28 mouse cellular contexts compared by ENCODE assay signal in genomic region chr7:46152819-46153351, GRCm38 (mm10). TPM values are rescaled to one million over a fixed set of nuclear protein-coding genes. Genes with fewer than 3 reads are reported as not detected.
DNase-seq lines count a peak whose midpoint lies in the region; ATAC-seq and TF ChIP-seq lines count a peak whose summit lies in the region.
"Had no signal": no experiment of that assay in that cellular context is flagged by ENCODE, and none has a peak within 500 bp of the region (broad histone marks: within the 10 kb centered on the region; RNA-seq: fewer than 3 reads in every experiment).

No protein-coding gene starts in this region.

- WGBS in forebrain, embryonic 13.5 days, result 42% methylated on average over 9 of the region's 9 CpGs
- 28% methylated on average over 9 of the region's 9 CpGs for WGBS in forebrain, postnatal 0 days

- TF ChIP-seq CTCF in forebrain, postnatal 0 days (IDR thresholded peaks at IDR 0.05; ENCODE audit: low read depth), result no peak
- no peak for TF ChIP-seq CTCF in left cerebral cortex, adult 2 months (IDR thresholded peaks at IDR 0.05)

- no peaks in the 10 kb centered on the region; the same call in 1 of the 2 replicates for H3K27me3 ChIP-seq in forebrain, embryonic 13.5 days
- no peaks in the 10 kb centered on the region for H3K27me3 ChIP-seq in forebrain, postnatal 0 days (ENCODE audit: insufficient read depth, low read length)
- H3K27me3 ChIP-seq: embryonic facial prominence, embryonic 15.5 days; hindbrain, embryonic 12.5 days had no signal

- no peak for ATAC-seq in forebrain, embryonic 13.5 days
- no peak for ATAC-seq in forebrain, postnatal 0 days
- ATAC-seq: CD4-positive, CD25-positive, alpha-beta regulatory T cell, adult 4 months; hindbrain, embryonic 16.5 days; inflammation-experienced regulatory T-cells, adult 6 months; intestine, postnatal 0 days had no signal

- intact Hi-C loops in heart, postnatal 25 days (cut with DNase I), result no loop called here
- intact Hi-C loops in left cerebral cortex, adult 2 months (cut with DNase I), result no loop called here

- no peak overlapping the region for H3K9ac ChIP-seq in forebrain, embryonic 13.5 days
- H3K9ac ChIP-seq in forebrain, postnatal 0 days, result no peak overlapping the region
- H3K9ac ChIP-seq: embryonic facial prominence, embryonic 15.5 days; heart, embryonic 12.5 days; hindbrain, embryonic 12.5 days had no signal

- no peaks in the 10 kb centered on the region for H3K9me3 ChIP-seq in forebrain, embryonic 13.5 days (replicated peaks)
- H3K9me3 ChIP-seq in forebrain, postnatal 0 days (ENCODE audit: low read length), result no peaks in the 10 kb centered on the region
- H3K9me3 ChIP-seq: embryonic facial prominence, embryonic 15.5 days; forebrain, embryonic 10.5 days; G1E; heart, embryonic 12.5 days; hindbrain, embryonic 12.5 days had no signal

- peaks cover 20% of the 10 kb centered on the region for H3K4me1 ChIP-seq in forebrain, embryonic 13.5 days
- H3K4me1 ChIP-seq in forebrain, postnatal 0 days (ENCODE audit: insufficient read depth), result no peaks in the 10 kb centered on the region
- H3K4me1 ChIP-seq: embryonic facial prominence, embryonic 15.5 days; heart, embryonic 12.5 days had no signal

- DNase-seq in adrenal gland, adult 2 months, result peak; percentile 31
- no peak for DNase-seq in adrenal gland, postnatal 25 days
- DNase-seq in forebrain, postnatal 0 days, result no peak
- DNase-seq in heart, adult 11 months, result peak; percentile 90
- DNase-seq in heart, postnatal 25 days (ENCODE audit: low spot score), result no peak
- no peak for DNase-seq in left cerebral cortex, adult 2 months (ENCODE audit: extremely low spot score in 1 of 2, low spot score in 2 of 2)
- no peak for DNase-seq in left cerebral cortex, adult 9 months (ENCODE audit: low spot score in 2 of 2)
- DNase-seq: B cell, adult 2 months; cerebellum, adult 18-20 months; cerebellum, adult 9-11 months; embryo, embryonic 11 days; gastrocnemius, adult 2 months; gastrocnemius, postnatal 25 days; heart, postnatal 4 days; kidney, adult 8-10 months had no signal

- no peaks in the 10 kb centered on the region for H3K36me3 ChIP-seq in forebrain, embryonic 13.5 days (ENCODE audit: poor library complexity, severe bottlenecking)
- no peaks in the 10 kb centered on the region for H3K36me3 ChIP-seq in forebrain, postnatal 0 days (ENCODE audit: insufficient read depth)
- H3K36me3 ChIP-seq: embryonic facial prominence, embryonic 15.5 days; forebrain, embryonic 10.5 days; G1E; heart, embryonic 12.5 days; hindbrain, embryonic 12.5 days had no signal

- H3K4me3 ChIP-seq in forebrain, embryonic 13.5 days, result no peak overlapping the region
- H3K4me3 ChIP-seq in forebrain, postnatal 0 days (ENCODE audit: low read depth, low read length), result no peak overlapping the region
- H3K4me3 ChIP-seq in left cerebral cortex, adult 2 months, result no peak overlapping the region
- H3K4me3 ChIP-seq: embryonic facial prominence, embryonic 15.5 days; erythroblast, embryonic 14.5 days; forebrain, embryonic 10.5 days; gastrocnemius, adult 2 months; heart, embryonic 12.5 days; hindbrain, embryonic 12.5 days had no signal

- no peak overlapping the region for H3K4me2 ChIP-seq in forebrain, embryonic 13.5 days
- no peak overlapping the region for H3K4me2 ChIP-seq in forebrain, postnatal 0 days (ENCODE audit: low read depth)
- H3K4me2 ChIP-seq: embryonic facial prominence, embryonic 15.5 days; heart, embryonic 12.5 days; hindbrain, embryonic 12.5 days had no signal

- H3K27ac ChIP-seq in forebrain, embryonic 13.5 days, result peak overlapping the region; percentile 52; the same call in 1 of the 2 replicates
- H3K27ac ChIP-seq in forebrain, postnatal 0 days (ENCODE audit: low read depth, low read length), result no peak overlapping the region
- H3K27ac ChIP-seq in left cerebral cortex, adult 2 months, result peak overlapping the region; percentile 45; the same call in 1 of the 2 replicates
- H3K27ac ChIP-seq: embryonic facial prominence, embryonic 15.5 days; forebrain, embryonic 10.5 days; gastrocnemius, adult 2 months; hindbrain, embryonic 12.5 days had no signal

RNA-seq across cellular contexts. Expression of gene Abcc8, which starts 26.9 kb away (rescaled TPM):
- total RNA-seq in adrenal gland, adult 2 months (2021), result 1 to 10 TPM; 1.7 to 3.3 TPM
- polyA plus RNA-seq in adrenal gland, adult 2 months (2012; rRNA removed), result 1.3 and 1.7 TPM in 2 replicates
- total RNA-seq in adrenal gland, postnatal 25 days (2021), result 1.0 and 1.8 TPM in 2 replicates
- polyA plus RNA-seq in forebrain, embryonic 13.5 days (2015; fragmentation: Nextera tagmentation; extraction: Ambion mirVana), result 6.9 and 10.2 TPM in 2 replicates
- 11.5 and 18.9 TPM in 2 replicates for total RNA-seq in forebrain, postnatal 0 days (2014; rRNA removed)
- polyA plus RNA-seq in forebrain, postnatal 0 days (2015; fragmentation: Nextera tagmentation; extraction: Ambion mirVana), result 6.7 and 7.0 TPM in 2 replicates
- total RNA-seq in heart, postnatal 25 days (2021), result 10 to 100 TPM; 52.4 to 54.4 TPM
- 10 to 100 TPM; 38.6 to 43.8 TPM for total RNA-seq in left cerebral cortex, adult 2 months (2021)
- total RNA-seq: common myeloid progenitor, adult 5-6 weeks; granulocyte monocyte progenitor cell, adult 5-6 weeks had no signal
- polyA plus RNA-seq: CD4-positive, CD25-positive, alpha-beta regulatory T cell, adult 4 months; erythroblast, embryonic 14.5 days; G1E; inflammation-experienced regulatory T-cells, adult 6 months had no signal

RNA-seq across cellular contexts. Expression of gene Kcnj11, which starts 52.3 kb away (rescaled TPM):
- 1 to 10 TPM; 2.9 to 3.2 TPM for total RNA-seq in adrenal gland, adult 2 months (2021)
- polyA plus RNA-seq in adrenal gland, adult 2 months (2012; rRNA removed), result 1.0 and 3.4 TPM in 2 replicates
- total RNA-seq in adrenal gland, postnatal 25 days (2021), result 1.4 and 1.5 TPM in 2 replicates
- polyA plus RNA-seq in forebrain, embryonic 13.5 days (2015; fragmentation: Nextera tagmentation; extraction: Ambion mirVana), result 1.1 and 2.6 TPM in 2 replicates
- 13.1 TPM in 2 replicates for total RNA-seq in forebrain, postnatal 0 days (2014; rRNA removed)
- 2.6 TPM in 2 replicates for polyA plus RNA-seq in forebrain, postnatal 0 days (2015; fragmentation: Nextera tagmentation; extraction: Ambion mirVana)
- total RNA-seq in heart, postnatal 25 days (2021), result 10 to 100 TPM; 84.5 to 97.5 TPM
- 10 to 100 TPM; 41.0 to 45.4 TPM for total RNA-seq in left cerebral cortex, adult 2 months (2021)
- total RNA-seq: common myeloid progenitor, adult 5-6 weeks; G1E; granulocyte monocyte progenitor cell, adult 5-6 weeks had no signal
- polyA plus RNA-seq: CD4-positive, CD25-positive, alpha-beta regulatory T cell, adult 4 months; G1E; inflammation-experienced regulatory T-cells, adult 6 months had no signal

Comparison
In these comparisons a context has a peak if more than half of its experiments do, and no peak if none do; other contexts are left out.
1. DNase-seq: peak in adrenal gland, adult 2 months (single experiment) and heart, adult 11 months (single experiment); none in adrenal gland, postnatal 25 days (single experiment), forebrain, postnatal 0 days (single experiment), heart, postnatal 25 days (single experiment), left cerebral cortex, adult 2 months (0 of 2) and left cerebral cortex, adult 9 months (0 of 2).